Mouse (Mus musculus) naive thymus-derived CD4-positive, alpha-beta T cell, adult 5 months (primary cell): ENCODE results near the gene Hsd11b1. TPM values are rescaled to one million over a fixed set of nuclear protein-coding genes. Genes with fewer than 3 reads are reported as not detected.

Experiments
- polyA plus RNA-seq: library from polyadenylated mRNA; unstranded; fragments of 100-300 nt; shearing (Covaris generic); gene quantifications from one replicate; pipeline ENCODE4 v1.2.1, GENCODE M21; 2017

Hsd11b1 gene
- polyA plus RNA-seq: 85.3 TPM

GRCm38 (mm10) chr1:193263955-193264598 lies at the start of gene Hsd11b1:
TSS of gene Hsd11b1 (minus strand) at chr1:193264075.

GRCm38 (mm10) chr1:193272916-193273601 lies 9.2 kb upstream of the Hsd11b1 start, which contains the start of gene G0s2:
TSS of gene G0s2 (minus strand) at chr1:193273217.

GRCm38 (mm10) chr1:193207503-193207902 lies 56.4 kb downstream of the Hsd11b1 start, which contains the start of gene Lamb3:
TSS of gene Lamb3 (plus strand) at chr1:193207699.

GRCm38 (mm10) chr1:193201383-193201778 lies 62.5 kb downstream of the Hsd11b1 start, which contains the start of gene Traf3ip3:
TSS of gene Traf3ip3 (minus strand) at chr1:193201703.

Other genes starting within 250 kb of the Hsd11b1 start
- gene Syt14, start 228.3 kb downstream of the Hsd11b1 start, polyA plus RNA-seq: not detected
- 7.8 TPM for gene Diexf, start 133.8 kb downstream of the Hsd11b1 start, polyA plus RNA-seq
- gene Irf6, start 111.0 kb downstream of the Hsd11b1 start, polyA plus RNA-seq: 19.7 TPM
- gene A130010J15Rik, start 96.0 kb downstream of the Hsd11b1 start, polyA plus RNA-seq: 9.4 TPM
- 323 TPM for gene Traf3ip3, start 62.4 kb downstream of the Hsd11b1 start, polyA plus RNA-seq
- 44.9 TPM for gene Lamb3, start 56.4 kb downstream of the Hsd11b1 start, polyA plus RNA-seq
- 0.95 TPM for gene G0s2, start 9.1 kb upstream of the Hsd11b1 start, polyA plus RNA-seq
- gene Camk1g, start 106.2 kb upstream of the Hsd11b1 start, polyA plus RNA-seq: not detected